Mouse (Mus musculus): Measurements from ENCODE around the gene Kcnq1. TPM values are rescaled to one million over a fixed set of nuclear protein-coding genes. Genes with fewer than 3 reads are reported as not detected.

Kcnq1 gene
- polyA plus RNA-seq, 1 experiment from 2014 or later, result 10.5 TPM

DNA sequence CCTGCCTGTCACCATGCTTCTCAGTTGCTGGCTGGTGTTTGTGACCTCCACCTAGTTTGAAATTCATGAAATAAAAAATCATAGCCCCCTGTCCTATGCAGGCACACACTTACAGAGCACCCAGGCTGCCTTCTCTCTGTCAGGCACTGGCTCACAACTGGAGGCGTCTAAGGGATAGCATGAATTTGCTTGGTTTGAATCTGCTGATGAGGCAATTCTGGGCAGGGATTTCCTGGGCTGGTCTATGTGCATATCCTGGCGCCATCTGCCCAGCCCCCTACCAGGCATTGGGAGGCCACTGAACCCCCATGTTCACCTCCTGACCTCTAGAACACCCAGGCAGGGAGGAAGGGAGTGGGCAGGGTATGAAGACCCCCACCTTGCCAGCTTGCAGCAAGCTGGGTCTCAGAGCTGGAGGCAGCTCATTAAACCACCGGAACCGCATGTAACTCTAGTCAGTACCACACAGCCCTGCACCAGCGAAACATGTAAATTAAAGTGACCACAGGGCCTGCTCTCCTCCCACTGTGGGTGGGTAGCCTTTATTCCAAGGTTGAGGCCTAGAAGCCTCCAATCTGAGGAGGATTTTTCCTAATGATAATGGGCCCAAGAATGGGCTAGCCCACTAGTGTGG is 66.9 kb downstream of the Kcnq1 start:
- no peak for TF ChIP-seq CTCF (IDR thresholded peaks at IDR 0.05; ENCODE audit: low read depth)
- Histone ChIP-seq H3K9ac (ENCODE audit: low read depth, low read length) (no peak overlapping the region), H3K27ac (ENCODE audit: low read depth, low read length) (no peak overlapping the region), H3K4me1 (replicated peaks; ENCODE audit: control insufficient read depth, insufficient read depth, low read length) (no peaks in the 10 kb centered on the region), H3K36me3 (ENCODE audit: control insufficient read depth, insufficient read depth) (no peaks in the 10 kb centered on the region), H3K4me3 (ENCODE audit: low read depth, low read length) (no peak overlapping the region), H3K9me3 (ENCODE audit: control insufficient read depth) (no peaks in the 10 kb centered on the region), H3K4me2 (replicated peaks; ENCODE audit: low read depth) (no peak overlapping the region), H3K27me3 (replicated peaks; ENCODE audit: control insufficient read depth, insufficient read depth, low read length) (no peaks in the 10 kb centered on the region)
- ATAC-seq, result no peak
- WGBS, result 81% methylated on average over 5 of the region's 5 CpGs

DNA sequence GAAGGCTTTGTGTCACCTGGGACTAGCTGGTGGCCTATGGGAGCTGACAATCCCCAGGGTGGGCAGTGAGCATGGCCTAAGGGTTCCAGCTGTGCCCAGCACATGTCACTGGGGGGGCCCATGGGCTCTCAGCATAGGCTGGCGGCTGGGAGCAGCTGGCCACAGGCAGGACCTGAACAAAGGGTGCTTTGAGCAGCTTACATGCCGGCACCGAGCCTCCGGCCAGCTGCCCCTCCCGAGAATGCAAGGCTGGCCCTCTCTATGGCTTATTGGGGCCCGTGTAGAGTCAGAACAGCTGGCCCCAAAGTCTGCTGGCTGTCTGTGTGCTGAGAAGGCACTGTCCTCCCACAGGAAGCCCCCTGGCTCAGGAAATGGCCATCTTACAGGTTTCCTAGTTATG is 68.5 kb downstream of the Kcnq1 start:
- Histone ChIP-seq H3K9ac (ENCODE audit: low read depth, low read length) (no peak overlapping the region), H3K4me3 (ENCODE audit: low read depth, low read length) (no peak overlapping the region), H3K4me1 (replicated peaks; ENCODE audit: control insufficient read depth, insufficient read depth, low read length) (peaks cover 6% of the 10 kb centered on the region), H3K27ac (ENCODE audit: low read depth, low read length) (no peak overlapping the region), H3K9me3 (ENCODE audit: control insufficient read depth) (no peaks in the 10 kb centered on the region), H3K4me2 (replicated peaks; ENCODE audit: low read depth) (no peak overlapping the region), H3K36me3 (ENCODE audit: control insufficient read depth, insufficient read depth) (no peaks in the 10 kb centered on the region), H3K27me3 (replicated peaks; ENCODE audit: control insufficient read depth, insufficient read depth, low read length) (no peaks in the 10 kb centered on the region)
- TF ChIP-seq CTCF (IDR thresholded peaks at IDR 0.05; ENCODE audit: low read depth), result no peak
- WGBS, result 60% methylated on average over 6 of the region's 6 CpGs
- no peak for ATAC-seq

DNA sequence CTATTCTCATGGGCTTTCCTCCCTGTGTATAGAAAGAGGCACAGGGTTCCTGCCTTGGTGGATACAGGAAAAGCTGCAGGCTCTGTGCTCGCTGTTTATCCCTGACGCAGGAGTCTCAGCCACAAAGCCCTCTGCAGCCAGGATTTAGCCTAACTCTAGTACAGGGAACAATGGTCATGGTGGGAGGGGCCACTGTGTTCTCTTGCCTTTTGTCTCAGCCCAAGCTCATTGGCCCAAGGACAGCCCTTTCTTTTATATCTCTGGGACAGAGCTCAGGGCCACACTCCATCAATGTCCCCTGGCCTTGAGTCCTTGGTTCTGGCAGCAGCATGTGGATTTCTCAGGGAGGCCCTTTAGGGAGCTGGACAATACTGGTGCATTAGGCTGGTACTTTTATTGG is 72.7 kb downstream of the Kcnq1 start:
- 68% methylated on average over 2 of the region's 2 CpGs for WGBS
- no peaks in the 10 kb centered on the region for H3K9me3 ChIP-seq (ENCODE audit: control insufficient read depth)
- no peak overlapping the region for H3K9ac ChIP-seq (ENCODE audit: low read depth, low read length)
- no peak overlapping the region for H3K4me2 ChIP-seq (replicated peaks; ENCODE audit: low read depth)
- H3K36me3 ChIP-seq (ENCODE audit: control insufficient read depth, insufficient read depth), result no peaks in the 10 kb centered on the region
- peaks cover 6% of the 10 kb centered on the region for H3K4me1 ChIP-seq (replicated peaks; ENCODE audit: control insufficient read depth, insufficient read depth, low read length)
- no peak overlapping the region for H3K4me3 ChIP-seq (ENCODE audit: low read depth, low read length)
- H3K27me3 ChIP-seq (replicated peaks; ENCODE audit: control insufficient read depth, insufficient read depth, low read length), result no peaks in the 10 kb centered on the region
- ATAC-seq, result no peak
- H3K27ac ChIP-seq (ENCODE audit: low read depth, low read length), result no peak overlapping the region
- TF ChIP-seq CTCF (IDR thresholded peaks at IDR 0.05; ENCODE audit: low read depth), result no peak

DNA sequence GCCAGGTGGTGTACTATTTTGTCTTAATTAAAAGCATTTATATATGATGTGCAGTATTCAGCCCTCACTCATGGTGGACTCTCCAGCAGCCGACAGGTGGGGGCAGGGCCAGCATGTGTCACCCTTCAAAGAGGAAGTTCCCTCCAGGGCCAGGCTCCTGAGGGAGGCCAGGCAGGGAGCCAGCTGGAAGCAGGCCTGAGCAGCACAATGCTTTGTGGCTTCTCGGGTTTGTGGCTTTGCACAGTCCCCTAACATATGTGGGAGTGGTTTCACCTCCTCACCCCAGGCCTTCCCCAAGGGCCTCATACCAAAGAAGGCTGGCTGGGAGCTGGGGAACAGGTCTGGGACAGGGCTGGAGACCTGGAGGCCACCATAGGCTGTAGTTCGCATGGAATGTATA is 74.6 kb downstream of the Kcnq1 start:
- Histone ChIP-seq H3K27ac (ENCODE audit: low read depth, low read length) (no peak overlapping the region), H3K9me3 (ENCODE audit: control insufficient read depth) (no peaks in the 10 kb centered on the region), H3K4me1 (replicated peaks; ENCODE audit: control insufficient read depth, insufficient read depth, low read length) (peaks cover 6% of the 10 kb centered on the region), H3K4me2 (replicated peaks; ENCODE audit: low read depth) (no peak overlapping the region), H3K9ac (ENCODE audit: low read depth, low read length) (no peak overlapping the region), H3K27me3 (replicated peaks; ENCODE audit: control insufficient read depth, insufficient read depth, low read length) (no peaks in the 10 kb centered on the region), H3K36me3 (ENCODE audit: control insufficient read depth, insufficient read depth) (no peaks in the 10 kb centered on the region; the same call in 1 of the 2 replicates), H3K4me3 (ENCODE audit: low read depth, low read length) (no peak overlapping the region)
- 41% methylated on average over 3 of the region's 3 CpGs for WGBS
- TF ChIP-seq CTCF (IDR thresholded peaks at IDR 0.05; ENCODE audit: low read depth), result no peak
- peak; percentile 31; the same call in 1 of the 2 replicates for ATAC-seq

DNA sequence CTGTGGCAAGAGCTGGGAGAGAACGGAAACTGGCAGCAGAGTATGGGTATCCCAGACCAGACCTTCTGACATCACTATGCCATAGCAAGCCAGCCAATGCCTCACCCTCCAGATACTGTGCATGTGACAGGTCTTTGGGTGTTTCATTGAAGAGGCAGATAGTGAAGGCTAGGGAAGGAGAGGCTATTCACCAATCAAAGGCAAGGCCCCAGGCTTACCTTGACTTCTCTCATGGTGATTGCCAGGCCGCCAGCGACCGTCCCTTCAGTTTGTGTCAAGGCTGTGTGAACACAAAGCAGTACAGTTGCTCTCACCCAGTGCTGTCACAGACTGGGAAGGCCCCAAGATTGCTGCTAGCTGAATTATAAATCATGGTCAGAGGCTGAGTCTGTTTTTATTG is 75.1 kb downstream of the Kcnq1 start:
- no peak for ATAC-seq
- Histone ChIP-seq H3K9me3 (ENCODE audit: control insufficient read depth) (no peaks in the 10 kb centered on the region), H3K27me3 (replicated peaks; ENCODE audit: control insufficient read depth, insufficient read depth, low read length) (no peaks in the 10 kb centered on the region), H3K36me3 (ENCODE audit: control insufficient read depth, insufficient read depth) (no peaks in the 10 kb centered on the region; the same call in 1 of the 2 replicates), H3K27ac (ENCODE audit: low read depth, low read length) (no peak overlapping the region), H3K4me1 (replicated peaks; ENCODE audit: control insufficient read depth, insufficient read depth, low read length) (peaks cover 6% of the 10 kb centered on the region), H3K4me3 (ENCODE audit: low read depth, low read length) (no peak overlapping the region), H3K4me2 (replicated peaks; ENCODE audit: low read depth) (no peak overlapping the region), H3K9ac (ENCODE audit: low read depth, low read length) (no peak overlapping the region)
- WGBS, result 93% methylated on average over 4 of the region's 4 CpGs
- TF ChIP-seq CTCF (IDR thresholded peaks at IDR 0.05; ENCODE audit: low read depth), result no peak

DNA sequence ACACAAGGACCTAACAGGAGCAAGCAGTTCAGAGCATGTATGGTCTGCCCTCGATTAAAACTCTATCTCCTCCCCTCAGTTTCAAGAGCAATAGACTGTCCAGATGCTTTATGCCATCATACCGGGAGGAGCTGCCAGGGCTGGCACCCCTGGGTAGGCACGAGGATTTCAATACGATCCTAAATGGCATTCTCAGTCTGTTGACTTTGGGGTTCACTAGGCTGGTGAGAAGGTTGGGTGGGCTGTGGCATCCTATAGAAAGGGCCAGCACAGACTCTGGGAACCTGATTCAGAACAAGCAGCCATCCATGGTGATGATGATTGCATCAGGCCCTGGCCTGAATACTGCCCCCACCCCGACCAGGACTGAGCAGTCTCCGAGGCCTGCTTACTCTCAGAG is 79.3 kb downstream of the Kcnq1 start:
- ATAC-seq, result no peak
- H3K27me3 ChIP-seq (replicated peaks; ENCODE audit: control insufficient read depth, insufficient read depth, low read length), result no peaks in the 10 kb centered on the region
- H3K27ac ChIP-seq (ENCODE audit: low read depth, low read length), result no peak overlapping the region
- H3K4me3 ChIP-seq (ENCODE audit: low read depth, low read length), result no peak overlapping the region
- no peaks in the 10 kb centered on the region for H3K9me3 ChIP-seq (ENCODE audit: control insufficient read depth)
- H3K4me2 ChIP-seq (replicated peaks; ENCODE audit: low read depth), result no peak overlapping the region
- no peaks in the 10 kb centered on the region for H3K4me1 ChIP-seq (replicated peaks; ENCODE audit: control insufficient read depth, insufficient read depth, low read length)
- no peak overlapping the region for H3K9ac ChIP-seq (ENCODE audit: low read depth, low read length)
- no peak for TF ChIP-seq CTCF (IDR thresholded peaks at IDR 0.05; ENCODE audit: low read depth)
- 84% methylated on average over 6 of the region's 6 CpGs for WGBS
- no peaks in the 10 kb centered on the region; the same call in 1 of the 2 replicates for H3K36me3 ChIP-seq (ENCODE audit: control insufficient read depth, insufficient read depth)
